Mouse (Mus musculus): ENCODE data around the gene Gapvd1.
"Not testable (repeated sequence)": the region's sequence is repeated elsewhere in the genome, so short reads cannot be mapped to it uniquely, and the experiment has no call there.

Gene Gapvd1

DNA sequence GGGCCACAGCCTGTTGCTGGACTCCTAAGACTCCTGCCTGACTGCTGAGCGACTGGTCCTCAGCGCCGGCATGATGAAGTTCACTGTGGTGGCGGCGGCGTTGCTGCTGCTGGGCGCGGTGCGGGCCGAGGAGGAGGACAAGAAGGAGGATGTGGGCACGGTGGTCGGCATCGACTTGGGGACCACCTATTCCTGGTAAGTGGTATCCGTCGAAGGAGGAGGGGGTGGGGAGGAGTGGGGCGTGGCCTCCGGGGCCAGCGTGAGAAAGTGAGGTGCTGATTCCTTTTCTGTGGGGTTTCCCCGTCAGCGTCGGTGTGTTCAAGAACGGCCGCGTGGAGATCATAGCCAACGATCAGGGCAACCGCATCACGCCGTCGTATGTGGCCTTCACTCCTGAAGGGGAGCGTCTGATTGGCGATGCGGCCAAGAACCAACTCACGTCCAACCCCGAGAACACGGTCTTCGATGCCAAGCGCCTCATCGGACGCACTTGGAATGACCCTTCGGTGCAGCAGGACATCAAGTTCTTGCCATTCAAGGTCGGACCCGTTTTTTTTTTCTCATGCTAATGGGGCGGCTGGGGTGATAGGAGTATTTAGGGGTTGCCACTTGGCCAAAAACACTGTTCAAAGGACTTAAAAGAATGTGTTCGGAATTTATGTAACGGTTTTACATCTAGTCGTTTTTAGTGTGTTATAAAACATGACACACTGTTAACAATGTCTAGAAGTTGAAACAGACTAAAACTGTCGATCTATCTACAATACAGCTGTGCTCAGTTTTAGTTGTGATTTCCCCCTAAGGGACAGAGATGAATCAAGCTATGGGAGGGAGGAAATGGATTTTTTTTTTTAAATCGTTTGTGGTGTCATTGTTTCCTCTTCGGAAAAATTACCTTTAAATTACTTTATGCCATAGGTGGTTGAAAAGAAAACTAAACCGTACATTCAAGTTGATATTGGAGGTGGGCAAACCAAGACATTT lies 17.5 kb upstream of the Gapvd1 start:
- no peak for DNase-seq (ENCODE audit: low read depth in 1 of 2, low spot score in 2 of 2)

DNA sequence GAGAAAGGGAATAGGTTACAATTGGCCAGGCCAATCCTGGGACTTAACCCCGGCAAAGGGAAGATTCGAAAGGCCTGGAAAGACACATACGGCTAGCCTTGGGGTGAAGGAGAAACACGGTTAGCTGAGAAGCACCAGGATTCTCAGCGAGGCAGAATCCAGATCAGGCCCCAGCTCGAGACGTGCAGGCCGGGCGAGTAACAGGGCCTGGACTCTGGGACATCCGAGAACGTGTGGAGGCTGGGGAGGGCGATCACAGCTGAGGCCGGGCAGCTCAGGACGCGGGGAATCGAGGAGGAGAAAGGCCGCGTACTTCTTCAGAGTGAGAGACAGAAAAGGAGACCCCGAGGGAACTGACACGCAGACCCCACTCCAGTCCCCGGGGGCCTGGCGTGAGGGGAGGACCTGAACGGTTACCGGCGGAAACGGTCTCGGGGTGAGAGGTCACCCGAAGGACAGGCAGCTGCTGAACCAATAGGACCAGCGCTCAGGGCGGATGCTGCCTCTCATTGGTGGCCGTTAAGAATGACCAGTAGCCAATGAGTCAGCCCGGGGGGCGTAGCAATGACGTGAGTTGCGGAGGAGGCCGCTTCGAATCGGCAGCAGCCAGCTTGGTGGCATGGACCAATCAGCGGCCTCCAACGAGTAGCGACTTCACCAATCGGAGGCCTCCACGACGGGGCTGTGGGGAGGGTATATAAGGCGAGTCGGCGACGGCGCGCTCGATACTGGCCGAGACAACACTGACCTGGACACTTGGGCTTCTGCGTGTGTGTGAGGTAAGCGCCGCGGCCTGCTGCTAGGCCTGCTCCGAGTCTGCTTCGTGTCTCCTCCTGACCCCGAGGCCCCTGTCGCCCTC lies 16.6 kb upstream of the Gapvd1 start, which contains the start of gene Hspa5:
Gene Hspa5, plus strand, starts transcription at position 603 of the 859 bp plus-strand sequence.
- DNase-seq (ENCODE audit: low read depth in 1 of 2, low spot score in 2 of 2), result peak; percentile 99 to 100

DNA sequence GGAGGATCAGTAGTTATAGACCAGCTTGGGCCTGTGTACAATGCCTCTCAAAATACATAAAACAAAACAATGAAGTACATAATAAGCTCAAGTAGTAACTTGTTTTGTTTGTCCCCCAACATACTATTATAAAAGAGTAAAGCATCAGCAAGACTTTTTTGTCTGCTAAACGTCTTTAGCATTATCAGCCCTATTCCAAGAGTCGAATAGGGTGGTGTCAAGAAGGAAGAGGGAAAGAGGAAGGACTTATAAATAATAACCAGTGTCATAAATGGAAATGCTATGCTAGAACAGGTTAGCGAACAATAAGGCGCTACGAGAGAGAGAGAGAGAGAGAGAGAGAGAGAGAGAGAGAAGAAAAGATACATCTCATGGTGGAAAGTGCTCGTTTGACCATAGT lies 15.9 kb upstream of the Gapvd1 start:
- DNase-seq (ENCODE audit: low read depth in 1 of 2, low spot score in 2 of 2), result no peak

DNA sequence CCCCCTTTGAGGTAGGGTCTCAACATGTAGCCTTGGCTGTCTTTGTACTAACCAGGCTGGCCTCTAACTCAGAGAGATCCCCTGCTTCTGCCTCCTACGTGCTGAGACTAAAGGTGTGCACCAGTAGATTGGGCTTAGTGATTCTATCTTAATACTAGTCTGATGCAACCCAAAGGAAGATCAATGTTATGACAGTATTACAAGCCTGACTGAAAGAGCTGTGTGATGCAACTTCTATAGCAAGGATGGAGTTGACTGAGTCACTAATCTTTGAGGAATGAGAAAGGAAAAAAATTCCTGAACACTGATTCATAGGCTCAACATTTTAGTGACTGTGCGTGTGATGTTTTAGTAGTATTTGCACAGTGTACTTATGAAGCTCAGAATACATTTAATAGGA lies 15.0 kb upstream of the Gapvd1 start:
- DNase-seq (ENCODE audit: low read depth in 1 of 2, low spot score in 2 of 2), result no peak

DNA sequence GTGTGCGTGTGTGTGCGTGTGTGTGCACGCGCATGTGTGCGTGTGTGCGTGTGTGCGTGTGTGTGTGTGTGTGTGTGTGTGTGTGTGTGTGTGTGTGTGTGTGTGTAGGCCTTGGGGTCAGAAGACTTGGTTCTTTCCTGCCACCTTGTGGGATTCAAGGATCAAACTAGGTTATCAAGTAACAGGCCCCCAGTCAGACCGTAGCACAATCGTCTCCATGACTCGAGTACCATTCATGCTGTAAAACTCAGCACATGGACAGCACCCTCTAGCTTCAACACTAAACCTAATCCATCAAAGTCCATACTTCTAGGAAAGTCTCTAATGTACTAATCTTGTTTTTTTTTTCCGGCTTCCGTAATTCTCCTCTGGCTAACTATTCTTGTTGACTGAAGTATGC lies 9.8 kb upstream of the Gapvd1 start:
- DNase-seq (ENCODE audit: low read depth in 1 of 2, low spot score in 2 of 2), result no peak

DNA sequence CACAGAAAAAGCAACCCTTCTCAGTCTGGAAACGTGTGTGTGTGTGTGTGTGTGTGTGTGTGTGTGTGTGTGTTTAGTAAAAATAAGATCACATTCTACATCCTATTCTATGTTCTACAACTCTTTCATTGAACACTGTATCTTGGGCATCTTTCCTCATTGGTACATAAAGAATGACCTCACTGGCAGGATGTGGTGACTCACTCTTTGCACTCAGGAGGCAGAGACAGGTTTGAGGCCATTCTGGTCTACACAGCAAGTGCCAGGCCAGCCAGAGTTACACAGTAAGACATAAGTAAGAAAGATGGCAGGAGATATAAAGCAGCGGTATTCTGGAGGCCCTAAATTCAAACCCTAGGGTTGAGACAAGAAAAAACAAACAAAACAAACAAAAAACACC lies 7.8 kb upstream of the Gapvd1 start:
- no peak for DNase-seq (ENCODE audit: low read depth in 1 of 2, low spot score in 2 of 2)

DNA sequence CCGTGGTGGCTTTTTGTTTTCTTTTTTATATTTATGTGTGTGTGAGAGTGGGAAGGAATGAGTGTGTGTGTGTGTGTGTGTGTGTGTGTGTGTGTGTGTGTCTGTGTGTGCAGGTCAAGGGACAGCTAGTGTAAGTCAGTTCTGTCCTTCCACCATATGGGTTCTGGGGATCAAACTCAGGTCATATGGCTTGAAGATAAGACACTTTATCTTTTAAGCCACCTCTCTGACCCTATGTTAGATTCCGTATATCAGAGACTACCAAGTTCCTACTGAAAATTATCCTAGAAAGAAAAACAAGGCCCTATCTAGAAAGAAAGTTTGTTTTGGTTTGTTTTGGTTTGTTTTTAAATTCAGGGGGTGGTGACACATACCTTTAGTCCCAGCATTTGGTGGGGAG lies 7.1 kb upstream of the Gapvd1 start:
- no peak for DNase-seq (ENCODE audit: low read depth in 1 of 2, low spot score in 2 of 2)

DNA sequence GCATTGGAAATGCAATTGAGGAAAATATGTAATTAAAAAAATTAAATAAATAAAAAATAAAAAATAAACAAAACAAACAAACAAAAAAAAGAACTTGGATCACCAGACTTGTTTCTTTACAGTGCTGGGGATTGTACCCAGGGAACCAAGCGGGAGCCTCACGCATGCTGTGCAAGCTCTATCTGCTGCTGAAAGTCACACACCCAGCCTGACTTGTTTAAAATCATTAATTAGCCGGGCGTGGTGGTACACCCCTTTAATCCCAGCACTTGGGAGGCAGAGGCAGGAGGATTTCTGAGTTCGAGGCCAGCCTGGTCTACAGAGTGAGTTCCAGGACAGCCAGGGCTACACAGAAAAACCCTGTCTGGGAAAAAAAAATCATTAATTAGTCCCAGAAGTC lies 6.2 kb upstream of the Gapvd1 start:
- DNase-seq (ENCODE audit: low read depth in 1 of 2, low spot score in 2 of 2), result not testable (repeated sequence)

DNA sequence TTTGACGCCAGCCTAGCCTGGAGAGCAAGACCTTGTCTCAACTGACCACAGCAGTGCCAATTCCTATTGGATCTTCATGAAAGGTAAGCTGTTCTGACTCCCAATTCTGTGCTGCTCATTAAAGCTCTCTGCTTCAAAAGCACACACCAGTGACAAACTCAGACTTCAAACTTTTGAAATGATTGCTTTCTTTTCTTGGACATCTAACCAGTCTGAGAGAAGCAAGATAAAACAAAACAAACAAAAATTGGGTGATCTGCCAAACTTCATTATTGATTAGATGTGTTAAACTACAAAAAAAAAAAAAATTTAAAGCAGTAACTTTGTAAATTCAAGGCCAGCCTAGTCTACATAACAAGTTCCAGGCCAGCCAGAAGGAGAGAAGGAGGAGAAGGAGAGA lies 2.3 kb upstream of the Gapvd1 start:
- no peak for DNase-seq (ENCODE audit: low read depth in 1 of 2, low spot score in 2 of 2)

DNA sequence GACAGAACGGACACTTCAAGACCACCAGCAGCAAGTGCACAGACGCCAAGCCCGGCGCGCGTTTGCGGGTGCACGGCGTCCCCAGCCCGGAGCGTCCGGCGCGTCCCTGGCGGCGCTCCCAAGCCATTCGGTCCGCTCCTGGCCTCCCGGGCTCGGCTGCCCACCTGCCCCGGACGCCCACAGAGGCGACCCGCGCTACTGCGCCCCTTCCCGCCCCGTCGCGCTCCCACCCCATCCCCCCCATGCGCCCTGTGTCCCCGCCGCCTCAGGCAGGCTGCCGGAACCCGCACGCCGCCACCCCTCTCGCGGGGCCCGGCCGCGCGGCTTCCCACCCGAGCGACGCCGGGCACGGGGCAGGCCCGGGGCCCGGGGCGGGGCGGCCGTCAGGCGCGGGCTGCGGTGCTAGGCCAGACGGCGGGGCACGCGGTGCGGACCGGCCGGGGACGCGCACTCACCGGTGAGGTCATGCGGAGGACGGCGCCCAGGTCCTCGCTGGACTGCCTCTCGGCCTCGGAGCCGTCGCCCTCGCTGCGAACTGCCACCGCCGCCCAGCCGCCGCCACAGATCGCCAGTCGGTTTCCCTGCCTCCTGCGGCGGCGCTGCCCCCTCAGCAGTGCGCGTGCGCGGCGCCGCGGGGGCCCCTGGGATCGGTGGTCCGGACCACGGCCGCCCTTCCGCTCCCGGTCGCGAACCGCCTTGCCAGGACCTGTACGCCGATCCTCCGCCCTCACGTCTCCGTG lies 1.1 kb downstream of the Gapvd1 start:
- DNase-seq (ENCODE audit: low read depth in 1 of 2, low spot score in 2 of 2), result peak; percentile 33 to 66

DNA sequence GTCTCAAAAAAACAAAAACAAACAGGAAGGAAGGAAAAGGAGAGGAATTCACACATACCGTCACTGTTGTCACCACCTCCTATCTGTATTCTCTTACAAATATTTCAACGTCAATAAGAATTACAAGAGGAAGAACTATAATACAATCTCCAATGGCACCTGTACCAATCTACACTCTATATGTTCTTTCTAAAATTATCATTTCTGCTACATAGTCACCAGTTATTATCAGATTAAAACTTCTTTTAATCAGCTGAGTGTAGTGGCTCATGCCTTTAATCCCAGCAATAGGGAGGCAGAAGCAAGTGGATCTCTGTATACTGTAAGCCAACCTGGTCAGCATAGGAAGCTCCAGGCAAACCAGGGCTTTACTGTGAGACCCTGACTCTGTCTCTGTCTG lies 4.8 kb downstream of the Gapvd1 start:
- DNase-seq (ENCODE audit: low read depth in 1 of 2, low spot score in 2 of 2), result no peak

DNA sequence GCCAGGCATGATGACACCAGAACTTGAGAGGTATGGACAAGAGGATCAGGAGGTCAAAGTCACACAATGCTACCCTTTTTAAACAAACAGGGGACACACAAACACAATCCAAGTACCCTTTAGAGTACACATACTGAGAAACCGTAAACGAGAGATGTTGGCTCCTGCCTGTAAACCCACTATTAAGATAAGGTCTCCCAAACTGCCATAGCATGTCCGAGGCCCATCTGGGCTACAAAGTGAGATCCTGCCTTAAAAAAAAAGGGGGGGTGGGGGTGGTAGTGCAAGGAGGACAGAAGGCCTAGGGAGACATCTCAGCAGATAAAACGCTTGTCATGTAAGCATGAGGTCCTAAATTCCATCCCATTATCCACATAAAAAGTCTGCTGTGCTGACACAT lies 6.6 kb downstream of the Gapvd1 start:
- DNase-seq (ENCODE audit: low read depth in 1 of 2, low spot score in 2 of 2), result no peak

DNA sequence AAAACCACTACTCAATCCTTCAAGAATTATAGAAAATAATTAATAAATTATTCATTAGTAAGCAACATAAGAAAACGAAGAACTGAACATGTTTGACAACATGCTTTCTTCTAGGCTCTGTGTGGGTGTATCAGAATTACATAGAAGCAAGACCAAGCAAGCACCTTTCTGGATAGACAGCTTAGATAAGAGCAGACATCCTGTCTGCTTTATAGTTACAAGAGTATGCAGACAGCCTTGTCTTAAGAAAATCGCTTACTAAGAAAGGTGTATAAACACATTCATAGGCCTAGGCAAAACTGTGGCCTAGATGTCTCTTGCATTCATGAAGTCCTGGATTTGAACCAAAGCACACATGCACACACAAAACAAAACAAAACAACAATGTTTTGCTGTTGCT lies 9.4 kb downstream of the Gapvd1 start:
- no peak for DNase-seq (ENCODE audit: low read depth in 1 of 2, low spot score in 2 of 2)

DNA sequence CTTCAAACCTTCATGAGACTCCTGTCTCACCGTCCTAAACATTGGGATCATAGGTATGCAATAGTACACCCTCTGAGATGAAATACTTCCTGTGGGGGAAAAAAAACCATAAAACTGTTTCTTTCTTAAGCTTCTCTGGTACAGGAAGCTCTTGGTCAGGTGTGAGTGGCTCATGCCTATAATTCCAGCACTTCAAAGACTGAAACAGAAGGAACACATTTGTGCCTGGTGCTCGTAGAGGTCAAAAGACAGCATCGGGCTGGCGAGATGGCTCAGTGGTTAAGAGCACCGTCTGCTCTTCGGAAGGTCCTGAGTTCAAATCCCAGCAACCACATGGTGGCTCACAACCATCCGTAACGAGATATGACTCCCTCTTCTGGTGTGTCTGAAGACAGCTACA lies 10.6 kb downstream of the Gapvd1 start:
- DNase-seq (ENCODE audit: low read depth in 1 of 2, low spot score in 2 of 2), result no peak

DNA sequence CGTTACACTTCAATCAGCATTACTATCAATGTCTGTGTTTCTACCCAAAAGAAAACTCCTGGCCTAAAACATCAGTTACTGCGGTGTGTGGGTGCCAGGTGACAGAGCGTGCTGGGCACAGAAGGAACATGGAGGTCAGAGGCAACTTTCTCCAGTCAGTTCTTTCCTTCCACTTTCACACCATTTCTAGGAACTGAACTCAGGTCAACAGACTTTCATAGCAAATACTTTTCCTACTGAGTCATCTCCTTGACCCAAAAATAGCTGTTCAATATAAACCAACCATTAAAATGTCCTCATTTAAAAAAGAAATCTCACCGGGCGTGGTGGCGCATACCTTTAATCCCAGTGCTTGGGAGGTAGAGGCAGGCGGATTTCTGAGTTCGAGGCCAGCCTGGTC lies 12.4 kb downstream of the Gapvd1 start:
- DNase-seq (ENCODE audit: low read depth in 1 of 2, low spot score in 2 of 2), result no peak

DNA sequence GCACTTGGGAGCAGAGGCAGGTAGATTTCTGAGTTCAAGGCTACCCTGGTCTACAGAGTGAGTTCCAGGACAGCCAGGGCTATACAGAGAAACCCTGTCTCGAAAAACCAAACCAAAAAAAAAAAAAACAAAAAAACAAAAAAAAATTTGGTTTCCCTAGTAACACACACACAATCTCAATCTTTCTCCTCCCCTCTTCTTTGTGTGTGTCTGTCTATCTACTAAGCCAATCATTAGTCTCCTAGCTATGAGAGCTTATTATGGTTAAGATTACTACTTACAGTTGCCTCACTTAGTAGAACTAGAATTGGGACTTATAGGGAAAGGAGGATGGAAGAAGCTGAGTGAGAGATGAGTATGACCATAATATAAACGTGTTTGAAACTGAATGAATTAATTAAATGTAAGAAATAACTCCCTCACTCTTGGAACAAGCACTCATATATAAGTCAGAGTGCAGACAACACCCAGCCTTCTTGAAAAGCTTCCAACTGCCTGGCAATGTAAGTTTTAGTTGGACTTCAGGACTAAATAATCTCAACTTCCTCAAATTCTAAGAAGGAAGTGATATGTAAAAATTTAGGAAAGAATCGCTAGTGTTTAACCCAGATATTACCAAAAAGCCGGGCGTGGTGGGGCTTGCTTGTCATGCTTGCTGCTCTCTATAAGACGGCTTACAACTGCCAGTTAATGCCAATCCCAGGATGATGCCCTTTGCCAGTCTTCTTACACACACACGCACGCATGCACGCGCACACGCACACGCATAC lies 13.5 kb downstream of the Gapvd1 start:
- DNase-seq (ENCODE audit: low read depth in 1 of 2, low spot score in 2 of 2), result peak in 1 of 2 experiments; percentile 7

DNA sequence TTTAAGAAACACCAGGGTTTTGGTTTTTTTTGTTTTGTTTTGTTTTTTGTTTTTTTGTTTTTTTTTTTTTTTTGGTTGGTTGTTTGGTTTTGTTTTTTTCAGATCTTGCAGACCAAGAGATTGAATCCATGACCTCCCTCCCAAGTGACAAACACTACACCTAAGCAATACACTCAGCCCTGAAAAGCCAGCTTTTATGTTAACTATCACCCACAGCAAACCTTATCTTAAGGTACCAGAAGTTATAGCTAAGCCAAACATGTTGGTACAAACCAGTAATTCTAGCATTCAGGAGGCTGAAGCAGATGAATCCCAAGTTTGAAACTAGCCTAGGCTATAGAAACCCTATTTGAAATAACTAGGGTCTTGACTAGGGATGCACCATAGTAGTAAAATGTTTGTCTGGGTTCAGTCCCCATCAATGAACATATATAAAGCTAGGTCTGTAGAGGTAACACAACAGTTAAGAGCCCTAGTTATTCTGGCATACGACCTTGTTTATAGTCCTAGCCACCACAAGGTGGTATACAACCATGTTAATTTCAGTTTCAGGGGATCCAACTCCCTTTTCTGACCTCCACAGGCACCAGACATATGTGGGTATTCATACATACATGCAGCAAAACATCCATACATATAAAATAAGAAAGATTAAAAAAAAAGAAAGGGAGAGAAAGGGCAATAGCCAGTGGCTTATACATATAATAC lies 15.2 kb downstream of the Gapvd1 start:
- DNase-seq (ENCODE audit: low read depth in 1 of 2, low spot score in 2 of 2), result no peak

DNA sequence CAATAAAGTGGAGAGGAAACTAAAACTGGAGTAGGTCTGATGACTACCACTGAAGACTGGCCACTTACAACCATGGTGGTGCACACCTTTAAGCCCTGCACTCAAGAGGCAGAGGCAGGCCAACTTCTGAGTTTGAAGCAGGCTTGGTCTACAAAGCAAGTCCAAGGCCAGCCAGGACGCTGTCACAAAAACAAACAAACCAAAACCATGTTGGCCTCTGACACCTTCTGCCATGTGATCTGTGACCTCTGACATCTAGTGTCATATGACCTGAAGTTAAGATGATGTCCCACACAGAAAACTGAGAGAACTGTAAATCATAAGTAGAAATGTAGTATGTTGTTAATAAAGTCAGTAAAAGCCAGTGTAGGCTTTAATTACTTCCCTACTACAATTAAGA lies 17.1 kb downstream of the Gapvd1 start:
- no peak for DNase-seq (ENCODE audit: low read depth in 1 of 2, low spot score in 2 of 2)

DNA sequence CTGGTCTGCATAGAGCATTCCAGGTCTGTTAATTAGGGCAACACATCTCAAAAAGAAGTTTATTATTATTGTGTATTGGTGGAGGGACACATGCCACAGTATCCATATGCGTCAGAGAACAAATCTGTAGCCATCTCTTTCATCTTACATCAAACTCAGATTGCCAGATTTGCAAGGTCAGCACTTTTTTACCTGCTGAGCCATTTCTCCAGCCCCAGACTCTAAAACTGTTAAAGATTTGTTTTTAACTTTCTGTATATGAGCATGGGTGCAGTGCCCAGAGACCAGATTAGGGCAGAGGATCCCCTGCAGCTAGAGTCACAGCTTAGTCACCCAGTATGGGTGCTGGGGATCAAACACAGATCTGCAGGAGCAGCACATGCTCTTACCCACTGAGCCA lies 18.4 kb downstream of the Gapvd1 start:
- DNase-seq (ENCODE audit: low read depth in 1 of 2, low spot score in 2 of 2), result no peak

All from monocyte, adult 2 months (primary cell).